Mouse (Mus musculus) thymus, postnatal 14 days (tissue): ENCODE measurements around the gene Nfkbid.
A peak's percentile ranks its signal among the peaks of the same experiment; 100 is the strongest.

ENCODE experiments used
- DNase-seq: peaks from one replicate; pipeline ENCODE4 v3.0.0; 2021

The Nfkbid gene

GRCm38 (mm10) chr7:30421175-30421889 is at the start of gene Nfkbid:
Nfkbid (plus strand) TSS chr7:30421732.
- DNase-seq, result peak; percentile 95

DNA sequence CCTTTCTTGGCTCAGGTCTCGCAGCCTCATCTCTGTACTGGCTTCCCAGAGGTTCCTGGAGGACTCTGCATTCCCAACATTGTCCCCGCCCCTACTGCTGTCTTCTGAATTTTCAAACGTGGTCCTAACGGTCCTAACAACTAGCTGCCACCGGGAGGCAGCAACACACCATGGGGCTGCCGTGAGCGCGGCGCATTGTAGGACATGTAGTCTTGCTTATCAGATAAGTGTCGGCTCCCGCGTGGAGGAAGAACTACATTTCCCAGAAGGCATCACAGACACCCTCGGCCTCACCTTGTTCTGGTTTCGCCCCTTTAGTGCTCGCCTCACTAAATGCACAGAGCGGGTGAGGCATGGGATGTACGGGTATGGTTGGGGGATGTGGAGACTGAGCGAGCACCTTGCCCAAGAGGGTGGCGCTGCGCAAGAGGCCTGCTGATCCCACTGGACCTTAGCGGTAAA is 48.0 kb upstream of the Nfkbid start:
- DNase-seq, result peak; percentile 91

GRCm38 (mm10) chr7:30380061-30380460 is 41.5 kb upstream of the Nfkbid start:
- no peak for DNase-seq

DNA sequence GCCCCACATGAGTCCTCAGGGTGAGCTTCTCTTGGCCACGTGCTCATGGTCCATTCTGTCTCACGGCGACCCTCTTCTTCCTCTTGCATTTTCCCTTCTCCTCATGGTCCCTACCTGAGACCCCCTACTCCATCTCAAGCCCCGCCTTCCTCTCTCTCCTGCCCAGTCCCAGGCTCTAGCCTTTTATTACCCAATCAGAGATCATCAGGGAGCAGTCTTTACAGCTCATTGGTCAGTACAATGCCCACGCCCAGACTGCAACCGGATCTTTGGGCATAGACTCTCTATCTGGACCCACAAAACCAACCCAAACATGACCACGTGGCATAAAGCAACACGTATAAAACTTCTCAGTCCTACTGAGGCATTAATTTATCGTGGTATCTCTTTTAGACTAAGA is 37.4 kb upstream of the Nfkbid start:
- DNase-seq, result no peak

DNA sequence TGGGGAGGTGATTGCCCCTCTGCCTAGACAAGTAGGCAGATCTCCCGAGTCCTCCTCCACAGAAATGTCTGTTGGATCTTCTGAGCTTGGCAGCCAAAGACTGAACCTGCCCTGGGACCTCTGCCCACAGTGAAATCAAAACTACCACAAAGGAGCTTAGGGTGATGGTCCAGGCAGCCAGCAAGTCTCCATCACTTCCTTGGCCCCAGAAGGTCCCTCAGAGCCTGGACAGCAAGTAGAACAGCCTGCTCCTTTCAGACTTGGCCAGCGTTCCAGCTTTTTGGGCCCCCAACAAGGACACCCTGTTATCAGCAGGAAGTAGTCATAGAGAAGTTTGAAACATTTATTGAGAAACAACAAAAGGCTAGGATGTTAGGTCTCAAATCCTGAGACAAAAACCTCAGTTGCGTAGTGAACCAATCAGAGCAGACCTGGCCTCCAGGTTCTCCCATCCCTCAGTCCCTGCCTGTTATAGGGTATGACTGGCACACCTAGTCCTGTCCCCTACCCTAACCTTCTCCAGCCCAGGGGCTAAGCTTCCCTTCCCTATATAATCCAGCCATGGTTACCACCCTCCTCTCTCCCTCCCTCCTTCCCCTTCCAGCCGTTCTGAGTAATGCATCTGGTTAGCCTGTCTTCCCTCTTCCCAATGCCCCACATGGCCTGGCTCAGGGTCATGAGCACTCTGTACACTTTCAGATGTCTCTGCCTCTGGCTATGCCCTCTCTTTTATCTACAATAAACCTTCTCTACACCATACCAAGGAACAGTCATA is 28.6 kb upstream of the Nfkbid start:
- peak; percentile 11 for DNase-seq

DNA sequence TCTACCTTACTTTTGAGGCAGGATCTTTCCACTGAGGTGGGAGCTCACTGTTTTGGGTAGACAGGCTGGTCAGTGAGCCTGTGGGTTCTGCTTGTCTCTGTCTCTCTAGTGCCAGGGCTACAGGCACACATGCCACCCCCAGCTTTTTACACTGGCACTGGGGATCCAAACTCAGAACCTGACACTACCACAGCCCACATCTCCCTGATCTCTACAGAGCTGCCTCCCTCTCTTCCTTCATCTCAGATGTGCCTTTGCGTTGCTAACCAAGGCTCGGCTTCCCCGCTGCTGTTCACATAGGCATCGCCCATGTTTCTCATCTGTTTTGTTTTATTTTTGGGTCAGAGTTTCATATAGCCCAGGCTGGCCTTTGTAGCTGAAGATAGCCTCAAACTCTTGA is 27.9 kb upstream of the Nfkbid start:
- DNase-seq, result peak; percentile 52

DNA sequence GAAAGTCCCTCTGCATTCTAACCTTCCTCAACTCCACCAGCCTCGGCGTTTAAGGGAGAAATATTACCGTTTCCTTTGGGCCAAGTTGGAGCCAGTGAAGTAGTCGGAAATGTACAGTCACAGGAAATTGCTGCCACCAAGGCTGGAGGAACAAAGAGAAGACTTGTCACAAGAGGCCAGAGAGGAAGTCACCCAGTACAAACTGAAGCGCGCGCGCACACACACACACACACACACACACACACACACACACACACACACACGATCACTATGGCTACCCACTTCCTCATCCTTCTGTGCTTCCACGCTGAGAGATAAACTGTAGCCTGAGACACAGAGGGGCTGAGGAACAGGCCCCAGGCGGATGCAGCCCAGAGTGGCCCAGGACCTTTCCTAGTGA is 27.2 kb upstream of the Nfkbid start:
- DNase-seq, result peak; percentile 81

DNA sequence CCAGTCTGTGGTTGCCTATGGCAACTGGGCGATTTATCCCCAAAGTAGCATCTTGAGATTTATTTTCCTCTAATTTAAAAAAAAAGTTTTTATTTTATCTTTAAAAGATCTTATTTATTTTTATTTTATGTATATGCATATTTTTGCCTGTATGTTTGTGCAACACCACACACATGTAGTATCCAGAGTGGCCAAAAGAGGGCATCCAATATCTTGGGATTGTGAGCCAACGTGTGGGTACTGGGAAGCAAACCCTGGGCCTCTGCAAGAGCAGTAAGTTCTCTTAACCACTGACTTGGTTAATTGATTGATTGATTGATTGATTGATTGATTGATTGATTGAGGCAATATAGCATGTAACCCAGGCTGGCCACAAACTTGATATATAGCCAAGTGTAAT is 26.7 kb upstream of the Nfkbid start:
- DNase-seq, result peak; percentile 65

GRCm38 (mm10) chr7:30399671-30400070 is 21.9 kb upstream of the Nfkbid start:
- no peak for DNase-seq

DNA sequence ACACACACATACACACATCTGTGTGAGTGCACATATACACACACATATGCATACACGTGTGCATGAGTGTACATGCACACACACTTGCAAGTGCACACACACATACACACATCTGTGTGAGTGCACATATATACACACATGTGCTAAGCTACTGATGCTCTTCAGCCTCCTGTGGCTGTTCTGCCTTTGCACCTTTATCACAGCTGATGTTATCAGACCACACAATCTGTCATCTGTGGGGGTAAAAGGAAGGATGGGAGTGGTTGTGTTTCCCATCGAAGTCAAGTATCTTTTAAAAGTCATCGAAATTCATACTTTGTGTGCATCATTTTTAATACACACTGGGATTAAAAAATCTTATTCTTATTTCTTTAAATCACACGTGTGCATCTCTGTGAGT is 19.2 kb upstream of the Nfkbid start:
- no peak for DNase-seq

- DNase-seq, result no peak
Observed at GRCm38 (mm10) chr7:30408639-30409038, 12.9 kb upstream of the Nfkbid start.

DNA sequence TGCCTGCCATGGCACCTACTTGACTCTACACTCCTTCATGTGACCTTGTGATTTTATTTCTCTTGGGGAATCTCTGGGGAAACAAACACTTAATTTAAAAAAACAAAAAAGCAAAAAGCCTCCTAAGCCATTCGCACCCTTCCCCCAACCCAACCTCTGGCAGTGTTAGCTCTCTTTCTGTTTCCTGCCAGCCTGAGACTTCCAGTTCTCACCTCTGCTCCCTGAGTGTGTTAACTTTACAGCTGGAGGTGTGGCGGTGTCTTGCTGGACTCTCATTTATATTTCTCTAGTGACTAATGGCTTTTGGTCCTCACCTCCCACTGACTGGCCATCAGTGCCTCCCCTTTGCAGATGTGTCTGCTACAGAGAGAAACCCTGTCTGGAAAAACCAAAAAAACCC is 11.7 kb upstream of the Nfkbid start:
- DNase-seq, result peak; percentile 54

- DNase-seq, result no peak
Observed at GRCm38 (mm10) chr7:30411023-30411422, 10.5 kb upstream of the Nfkbid start.

GRCm38 (mm10) chr7:30412735-30413147 is 8.8 kb upstream of the Nfkbid start:
- peak; percentile 61 for DNase-seq

DNA sequence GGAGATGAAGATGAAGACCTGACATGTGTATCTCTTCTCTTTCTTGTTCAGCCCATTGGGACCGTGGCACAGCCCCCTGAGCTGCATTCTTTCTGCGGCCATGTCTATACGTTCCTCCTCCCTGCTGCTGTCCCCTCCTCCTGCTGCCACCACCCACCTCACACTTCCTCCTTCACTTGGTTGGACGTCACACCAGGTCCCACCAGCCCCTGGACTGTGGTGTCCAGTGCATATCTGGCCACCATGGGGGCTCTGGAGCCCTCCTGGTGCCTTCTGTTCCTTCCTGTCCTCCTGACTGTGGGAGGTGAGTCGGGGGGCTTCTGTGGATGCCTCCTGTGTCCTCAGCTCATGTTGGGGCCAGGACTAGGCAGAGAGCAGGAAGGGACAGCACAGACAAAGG is 7.9 kb upstream of the Nfkbid start, which contains the start of gene Tyrobp:
Gene Tyrobp (plus strand): TSS at position 165 of the 400 bp plus-strand sequence.
- no peak for DNase-seq

DNA sequence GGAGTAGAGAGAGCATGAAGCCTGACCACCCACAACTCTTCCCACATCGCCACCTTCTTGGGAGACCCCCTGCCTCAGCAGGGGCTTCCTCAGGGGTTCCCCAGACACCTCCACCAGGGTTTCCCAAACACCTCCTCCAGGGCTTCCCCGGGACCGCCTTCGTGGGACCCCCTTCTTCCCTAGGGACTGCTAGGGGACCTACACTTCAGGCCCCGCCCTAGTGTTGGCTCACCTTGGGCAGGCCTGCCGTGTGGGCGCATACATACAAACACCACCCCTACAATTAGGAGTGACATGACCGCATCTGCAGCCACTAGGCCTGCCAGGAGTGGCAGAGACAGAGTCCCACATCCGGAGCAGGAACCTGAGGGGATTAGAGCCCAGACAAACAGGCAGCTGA is 3.7 kb upstream of the Nfkbid start:
- DNase-seq, result peak; percentile 64

GRCm38 (mm10) chr7:30419561-30420499 is 1.7 kb upstream of the Nfkbid start, which contains the start of gene Hcst:
Hcst (minus strand) TSS chr7:30419854.
- peak; percentile 72 for DNase-seq

DNA sequence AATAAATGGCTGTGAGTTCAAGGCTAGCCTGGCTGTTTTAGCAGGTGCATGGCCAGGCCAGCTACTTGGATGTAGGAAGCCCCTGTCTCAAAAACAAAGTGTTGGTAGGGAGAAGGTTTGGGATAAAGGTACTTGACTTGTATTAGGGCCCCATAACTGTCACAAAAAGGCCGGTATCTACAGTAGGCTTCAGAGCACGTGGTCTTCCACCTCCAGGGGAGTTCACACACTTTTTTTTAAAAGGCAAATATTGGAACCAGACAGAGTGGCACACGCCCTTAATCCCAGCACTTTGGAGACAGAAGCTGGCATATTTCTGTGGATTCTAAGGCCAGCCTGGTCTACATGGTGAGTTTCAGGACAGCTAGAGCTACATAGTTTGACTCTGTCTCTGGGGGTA is 859 bp upstream of the Nfkbid start:
- DNase-seq, result no peak

DNA sequence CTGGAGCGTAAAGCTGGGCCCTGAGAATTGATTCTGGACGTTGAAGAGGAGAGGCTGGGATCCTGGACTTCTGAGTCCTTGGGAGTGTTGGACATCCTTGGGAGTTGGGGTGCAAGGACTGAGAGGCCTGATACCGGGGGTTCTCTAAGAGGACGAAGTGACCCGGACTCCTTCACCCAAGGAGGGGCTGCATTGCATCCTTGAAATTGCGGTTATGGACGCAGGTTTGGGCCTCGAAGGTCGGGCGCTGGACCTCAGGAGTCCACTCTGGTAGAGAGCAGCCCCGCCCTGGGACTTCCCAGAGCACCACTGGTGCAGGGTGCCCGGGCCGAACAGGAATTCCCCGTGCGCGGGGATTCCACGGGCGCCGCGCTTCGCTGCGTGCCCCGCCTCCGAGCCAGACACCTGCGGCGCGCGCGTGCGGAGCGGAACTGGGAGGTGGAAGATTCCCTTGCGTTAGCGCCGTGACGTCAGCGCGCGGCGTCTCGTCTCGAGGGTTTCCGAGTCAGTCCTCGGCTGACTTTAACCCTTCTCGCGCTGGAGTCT is 431 bp downstream of the Nfkbid start:
- DNase-seq, result peak; percentile 97

GRCm38 (mm10) chr7:30422560-30422959 is 1.0 kb downstream of the Nfkbid start:
- no peak for DNase-seq

GRCm38 (mm10) chr7:30423071-30423641 is 1.6 kb downstream of the Nfkbid start:
- peak; percentile 75 for DNase-seq

DNA sequence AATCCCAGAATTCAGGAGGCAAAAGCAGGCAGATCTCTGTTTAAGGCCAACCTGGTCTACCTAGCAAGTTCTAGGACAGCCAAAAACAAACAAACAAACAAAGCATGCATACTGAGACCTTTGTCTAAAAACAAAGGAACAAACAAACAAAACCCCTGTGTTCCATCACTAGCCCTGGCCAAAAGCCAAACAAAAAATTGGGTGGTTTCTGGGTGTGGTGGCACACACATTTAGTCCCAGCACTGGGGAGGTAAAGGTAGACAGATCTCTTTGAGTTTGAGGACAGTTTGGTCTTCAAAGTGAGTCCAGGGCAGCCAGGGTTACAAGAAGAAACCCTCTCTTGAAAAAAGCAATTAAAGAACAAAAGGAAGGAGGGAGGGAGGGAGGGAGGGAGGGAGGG is 7.8 kb downstream of the Nfkbid start:
- DNase-seq, result no peak
